Mouse (Mus musculus) ES-Bruce4 (cell line): ENCODE data around the gene Igf1r. TPM values are rescaled to one million over a fixed set of nuclear protein-coding genes. Genes with fewer than 3 reads are reported as not detected.

Experiments used
- H3K27ac ChIP-seq: 2 replicates; pipeline ENCODE4 v1.5.1; 2012; ENCODE audit warnings: low read length, inconsistent platforms; ENCODE audit not compliant: insufficient read depth
- H3K27me3 ChIP-seq: 2 replicates; pipeline ENCODE4 v1.6.1; 2012; ENCODE audit warnings: mild to moderate bottlenecking, low read length, inconsistent platforms; ENCODE audit not compliant: control insufficient read depth, poor library complexity, insufficient read depth, severe bottlenecking
- H3K36me3 ChIP-seq: 2 replicates; pipeline ENCODE4 v1.6.1; 2012; ENCODE audit warnings: inconsistent platforms, mild to moderate bottlenecking, low read length, moderate library complexity; ENCODE audit not compliant: control insufficient read depth, poor library complexity, insufficient read depth, severe bottlenecking
- H3K4me1 ChIP-seq: one replicate; pipeline ENCODE4 v1.8.1; 2011; ENCODE audit warnings: low read length; ENCODE audit not compliant: control insufficient read depth, insufficient read depth
- H3K4me3 ChIP-seq: 2 replicates; pipeline ENCODE4 v1.5.1; 2011; ENCODE audit warnings: low read depth, mild to moderate bottlenecking, low read length
- H3K9ac ChIP-seq: 2 replicates; pipeline ENCODE4 v1.6.1; 2012; ENCODE audit warnings: low read depth, mild to moderate bottlenecking, inconsistent platforms; ENCODE audit not compliant: poor library complexity, severe bottlenecking
- H3K9me3 ChIP-seq: replicated peaks from 2 replicates; pipeline ENCODE4 v1.6.1; 2012; ENCODE audit warnings: mild to moderate bottlenecking, low read length, inconsistent platforms; ENCODE audit not compliant: control insufficient read depth, poor library complexity, insufficient read depth, severe bottlenecking
- CTCF ChIP-seq: IDR thresholded peaks from one replicate; pipeline ENCODE4 v1.8.1; 2011; ENCODE audit warnings: low read depth, low read length
- EP300 ChIP-seq: IDR thresholded peaks from 2 replicates; pipeline ENCODE4 v1.6.1; 2011; ENCODE audit warnings: low read depth, low read length; ENCODE audit not compliant: insufficient read depth
- POLR2A ChIP-seq: IDR thresholded peaks from one replicate; pipeline ENCODE4 v1.8.1; 2011; ENCODE audit warnings: low read length; ENCODE audit not compliant: insufficient read depth
- polyA plus RNA-seq: library from polyadenylated mRNA; stranded (reverse); fragments of >200 nt; gene quantifications from 2 replicates; pipeline ENCODE4 v1.2.4, GENCODE M21; 2011; ENCODE audit warnings: low read depth; ENCODE audit not compliant: missing spikeins, insufficient read depth, insufficient read length

The Igf1r gene
- polyA plus RNA-seq, 1 experiment = 58.4 TPM

DNA sequence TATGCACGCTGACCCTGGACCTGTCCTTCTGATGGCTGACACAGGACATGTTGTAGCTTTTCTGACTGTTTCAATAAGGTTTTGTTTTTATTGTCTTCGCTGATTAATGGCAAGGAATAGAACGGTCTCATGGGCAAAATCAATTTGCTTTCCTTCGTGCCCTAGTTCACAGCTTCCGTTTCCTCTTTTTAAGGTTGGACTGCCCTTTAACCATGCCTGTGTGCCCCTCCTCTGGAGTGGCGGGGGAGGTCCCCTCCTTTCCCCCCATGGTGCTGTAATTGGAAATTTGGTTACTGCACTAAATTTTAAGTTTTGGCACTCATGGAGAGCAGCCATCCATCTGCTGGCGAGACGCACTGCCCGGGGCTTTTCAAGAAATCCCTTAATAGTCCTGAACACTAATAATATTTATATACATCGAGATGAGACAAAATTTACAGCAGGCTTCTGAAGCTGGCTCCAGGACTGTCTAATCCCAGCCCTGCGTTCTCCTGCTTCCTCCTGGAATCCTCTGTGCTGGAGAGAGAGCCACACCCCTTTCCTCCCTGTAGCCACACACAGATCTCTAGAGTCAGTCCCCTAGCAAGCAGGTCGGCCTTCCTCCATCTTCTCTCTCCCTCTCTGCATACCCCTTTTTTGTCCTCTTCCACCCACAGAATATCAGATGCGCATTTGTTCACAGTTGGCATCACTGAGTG lies 207.6 kb downstream of the Igf1r start:
- no peaks in the 10 kb centered on the region for H3K4me1 ChIP-seq

DNA sequence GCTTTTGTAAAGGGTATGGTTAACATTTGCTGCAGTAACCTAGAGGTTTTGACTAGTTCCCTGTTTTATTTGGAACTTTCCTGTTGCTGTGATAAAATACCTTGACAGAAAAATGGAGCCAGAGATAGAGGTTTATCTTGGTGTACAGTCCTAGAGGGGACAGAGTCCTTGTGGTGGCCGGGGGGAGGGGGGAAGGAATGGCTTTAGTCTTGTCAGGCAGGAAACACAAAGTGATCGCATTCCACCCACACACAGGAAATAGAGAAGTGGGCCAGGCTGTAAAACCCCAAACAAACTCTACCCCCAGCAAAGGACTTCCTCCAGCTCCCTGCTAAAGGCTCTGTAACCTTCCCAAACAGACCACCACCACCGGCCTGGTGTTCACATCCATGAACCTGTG lies 211.4 kb downstream of the Igf1r start:
- no peaks in the 10 kb centered on the region for H3K27me3 ChIP-seq

More for the DNA sequence above, 207.6 kb downstream of the Igf1r start:
- no peak overlapping the region for H3K4me3 ChIP-seq
- H3K9ac ChIP-seq = no peak overlapping the region
- H3K36me3 ChIP-seq = no peaks in the 10 kb centered on the region
- H3K27me3 ChIP-seq = no peaks in the 10 kb centered on the region
- TF ChIP-seq CTCF (no peak), EP300 (no peak), POLR2A (no peak)
- H3K27ac ChIP-seq = no peak overlapping the region
- H3K9me3 ChIP-seq = no peaks in the 10 kb centered on the region

DNA sequence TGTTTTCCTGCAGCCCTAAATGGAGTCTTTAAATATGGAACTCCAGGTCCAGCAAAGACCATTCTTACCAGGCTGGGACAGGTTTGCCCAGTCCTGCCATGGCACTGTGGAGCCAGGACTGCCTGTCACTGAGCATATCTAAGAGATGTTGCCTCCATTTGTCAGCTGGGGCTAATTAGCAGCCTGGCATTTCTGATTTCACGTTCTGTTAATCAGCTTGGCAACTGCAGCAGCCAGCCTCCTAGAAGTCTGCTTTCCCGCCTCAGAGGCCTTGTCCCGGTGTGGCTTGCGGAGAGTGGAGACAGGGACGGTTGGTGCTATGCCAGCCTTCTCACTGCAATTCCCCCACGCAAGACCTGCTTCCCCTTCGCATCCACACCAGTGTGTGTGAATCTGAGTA lies 220.1 kb downstream of the Igf1r start:
- Histone ChIP-seq H3K4me3 (no peak overlapping the region), H3K9me3 (no peaks in the 10 kb centered on the region), H3K9ac (no peak overlapping the region), H3K4me1 (no peaks in the 10 kb centered on the region), H3K27ac (no peak overlapping the region), H3K36me3 (no peaks in the 10 kb centered on the region), H3K27me3 (no peaks in the 10 kb centered on the region)
- TF ChIP-seq CTCF = no peak
- no peak for TF ChIP-seq POLR2A
- TF ChIP-seq EP300 = no peak

More for the DNA sequence above, 211.4 kb downstream of the Igf1r start:
- no peak for TF ChIP-seq EP300
- TF ChIP-seq CTCF = no peak
- no peak for TF ChIP-seq POLR2A
- no peaks in the 10 kb centered on the region for H3K36me3 ChIP-seq
- H3K4me3 ChIP-seq = no peak overlapping the region
- H3K4me1 ChIP-seq = no peaks in the 10 kb centered on the region
- no peak overlapping the region for H3K9ac ChIP-seq
- H3K27ac ChIP-seq = no peak overlapping the region
- no peaks in the 10 kb centered on the region for H3K9me3 ChIP-seq

DNA sequence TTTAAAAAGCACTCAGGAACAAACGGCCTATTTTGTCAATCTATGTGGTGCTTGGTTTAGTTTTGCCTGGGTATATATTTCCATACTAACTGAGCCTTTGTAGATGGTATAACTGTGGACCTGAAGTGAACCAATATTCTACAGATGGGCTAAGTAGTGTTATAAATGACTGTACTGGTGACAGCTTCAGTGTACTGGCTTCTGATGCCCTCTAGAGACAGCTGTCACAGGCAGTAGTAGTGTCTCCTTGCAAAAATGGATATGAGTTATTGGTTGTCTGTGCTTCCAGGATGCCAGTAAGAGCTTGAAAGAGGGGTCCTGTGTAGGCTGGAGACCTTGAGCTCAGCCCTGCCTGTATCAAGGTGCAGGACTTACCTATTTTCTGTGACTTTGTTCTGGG lies 227.0 kb downstream of the Igf1r start:
- no peaks in the 10 kb centered on the region for H3K4me1 ChIP-seq
- H3K9me3 ChIP-seq = no peaks in the 10 kb centered on the region
- H3K9ac ChIP-seq = no peak overlapping the region
- H3K27me3 ChIP-seq = no peaks in the 10 kb centered on the region
- no peak overlapping the region for H3K27ac ChIP-seq
- H3K36me3 ChIP-seq = no peaks in the 10 kb centered on the region
- TF ChIP-seq EP300 (no peak), POLR2A (no peak), CTCF (no peak)
- H3K4me3 ChIP-seq = no peak overlapping the region

DNA sequence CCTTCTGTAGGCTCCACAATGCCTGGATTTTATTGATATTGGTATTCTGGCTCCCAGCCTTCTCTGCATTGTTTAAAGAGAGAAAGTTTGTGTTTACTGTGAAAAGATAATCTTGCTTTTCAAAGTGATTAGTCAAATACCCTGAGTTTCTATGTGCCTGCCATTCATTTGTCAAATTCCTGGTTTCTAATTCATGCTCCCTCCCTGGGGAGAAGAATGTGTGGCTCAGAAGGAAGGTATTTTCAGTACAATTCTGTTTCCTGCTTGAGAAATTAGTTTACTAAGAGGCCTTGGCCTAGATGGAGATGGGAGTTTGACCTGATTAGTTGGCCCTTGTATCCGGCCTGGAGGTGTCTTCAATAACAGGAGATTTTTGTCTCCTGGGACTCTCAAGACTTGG lies 228.5 kb downstream of the Igf1r start:
- TF ChIP-seq EP300 = no peak
- TF ChIP-seq POLR2A = no peak
- no peak for TF ChIP-seq CTCF
- Histone ChIP-seq H3K36me3 (no peaks in the 10 kb centered on the region), H3K27ac (no peak overlapping the region), H3K9ac (no peak overlapping the region), H3K9me3 (no peaks in the 10 kb centered on the region), H3K4me3 (no peak overlapping the region), H3K27me3 (no peaks in the 10 kb centered on the region), H3K4me1 (no peaks in the 10 kb centered on the region)

DNA sequence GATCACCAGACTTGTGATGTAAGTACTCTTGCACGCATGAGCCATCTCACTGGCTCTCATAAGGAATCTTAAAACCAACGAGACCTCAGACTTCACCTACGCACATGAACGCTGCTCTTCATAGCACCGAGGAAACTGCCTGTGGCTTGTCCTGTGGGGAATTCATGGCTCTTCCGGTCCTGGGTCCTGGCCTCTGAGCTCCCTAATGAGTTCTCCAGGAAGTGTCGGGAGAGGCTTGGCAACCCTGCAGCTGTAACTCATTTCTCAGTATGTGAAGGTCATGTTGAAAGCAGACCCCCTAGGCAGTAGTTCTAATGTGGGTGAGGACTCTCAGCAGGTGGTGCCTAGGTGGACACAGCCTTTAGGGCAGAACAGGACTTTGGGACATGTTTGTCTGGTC lies 229.4 kb downstream of the Igf1r start:
- no peaks in the 10 kb centered on the region for H3K27me3 ChIP-seq
- H3K4me1 ChIP-seq = no peaks in the 10 kb centered on the region
- H3K27ac ChIP-seq = no peak overlapping the region
- no peak overlapping the region for H3K4me3 ChIP-seq
- H3K36me3 ChIP-seq = no peaks in the 10 kb centered on the region
- TF ChIP-seq CTCF (no peak), POLR2A (no peak), EP300 (no peak)
- no peaks in the 10 kb centered on the region for H3K9me3 ChIP-seq
- no peak overlapping the region for H3K9ac ChIP-seq
